ENCODE assay signal across 9 mouse cellular contexts in genomic region chr11:53566646-53567045, GRCm38 (mm10). TPM values are rescaled to one million over a fixed set of nuclear protein-coding genes. Genes with fewer than 3 reads are reported as not detected.
DNase-seq lines count a peak whose midpoint lies in the region; ATAC-seq and TF ChIP-seq lines count a peak whose summit lies in the region.
"Had no signal": no experiment of that assay in that cellular context is flagged by ENCODE, and none has a peak within 500 bp of the region (broad histone marks: within the 10 kb centered on the region; RNA-seq: fewer than 3 reads in every experiment).

No protein-coding gene starts in this region.

- intact Hi-C loops in left cerebral cortex, postnatal 25 days (cut with DNase I): loop anchor here (5.0 kb wide), 1 partner anchor 89 kb away; no protein-coding TSS in a partner anchor

- peak overlapping the region; percentile 92 for H3K4me2 ChIP-seq in heart, embryonic 15.5 days
- peak overlapping the region; percentile 67 for H3K4me2 ChIP-seq in hindbrain, embryonic 12.5 days (replicated peaks)
- H3K4me2 ChIP-seq in midbrain, embryonic 11.5 days: peak overlapping the region; percentile 73

- H3K9ac ChIP-seq in heart, embryonic 15.5 days: no peak overlapping the region
- peak overlapping the region; percentile 63 for H3K9ac ChIP-seq in MEL (ENCODE audit: control insufficient read depth, low read depth, low read length, poor library complexity, severe bottlenecking)
- H3K9ac ChIP-seq in hindbrain, embryonic 12.5 days: 0 out of 2 replicates have a peak overlapping the region, but pooled peaks have one; percentile 83
- H3K9ac ChIP-seq in midbrain, embryonic 11.5 days (ENCODE audit: low read length): peak overlapping the region; percentile 30; the same call in 1 of the 2 replicates

- TF ChIP-seq EP300 in MEL (IDR thresholded peaks at IDR 0.05; ENCODE audit: low read depth in 1 of 2, low read length in 2 of 2): no peak

- WGBS in heart, embryonic 15.5 days: 84% methylated on average over 4 of the region's 4 CpGs
- WGBS in hindbrain, embryonic 12.5 days: 89% methylated on average over 4 of the region's 4 CpGs
- WGBS in midbrain, embryonic 11.5 days: 87% methylated on average over 4 of the region's 4 CpGs

- peaks cover 13% of the 10 kb centered on the region for H3K4me1 ChIP-seq in heart, embryonic 15.5 days (replicated peaks)
- H3K4me1 ChIP-seq in MEL (ENCODE audit: control insufficient read depth in 1 of 2, insufficient read depth in 2 of 2, low read length in 2 of 2): peaks cover 6 to 9% of the 10 kb centered on the region in 2 experiments
- peaks cover 17% of the 10 kb centered on the region for H3K4me1 ChIP-seq in hindbrain, embryonic 12.5 days
- H3K4me1 ChIP-seq in midbrain, embryonic 11.5 days (ENCODE audit: control insufficient read depth, insufficient read depth, low read length): peaks cover 2% of the 10 kb centered on the region

- no peaks in the 10 kb centered on the region for H3K27me3 ChIP-seq in heart, embryonic 15.5 days
- H3K27me3 ChIP-seq in MEL (ENCODE audit: control insufficient read depth in 1 of 2, insufficient read depth in 2 of 2, low read length in 2 of 2): no peaks in the 10 kb centered on the region
- no peaks in the 10 kb centered on the region for H3K27me3 ChIP-seq in hindbrain, embryonic 12.5 days
- H3K27me3 ChIP-seq in midbrain, embryonic 11.5 days (ENCODE audit: control insufficient read depth, insufficient read depth, low read length): no peaks in the 10 kb centered on the region

- no peak for TF ChIP-seq RAD21 in MEL (IDR thresholded peaks at IDR 0.05; ENCODE audit: low read depth, low read length)

- H3K9me3 ChIP-seq in heart, embryonic 15.5 days (replicated peaks): no peaks in the 10 kb centered on the region
- H3K9me3 ChIP-seq in MEL (replicated peaks; ENCODE audit: insufficient read depth, low read length): no peaks in the 10 kb centered on the region
- H3K9me3 ChIP-seq in hindbrain, embryonic 12.5 days (replicated peaks): peaks cover 5% of the 10 kb centered on the region; the same call in 1 of the 2 replicates
- H3K9me3 ChIP-seq in midbrain, embryonic 11.5 days (ENCODE audit: control insufficient read depth, low read length): no peaks in the 10 kb centered on the region

- TF ChIP-seq CTCF in MEL (IDR thresholded peaks at IDR 0.05 in 2 of 3, conservative IDR thresholded peaks at IDR 0.05 in 1 of 3; ENCODE audit: control insufficient read depth in 1 of 3, insufficient read depth in 1 of 3, low read depth in 2 of 3, low read length in 3 of 3, poor library complexity in 1 of 3, severe bottlenecking in 1 of 3): no peak

- no peak for DNase-seq in heart, adult 8-10 months (ENCODE audit: low spot score)
- DNase-seq in MEL (ENCODE audit: low read depth, low spot score): no peak
- peak; percentile 82 for DNase-seq in midbrain, embryonic 11.5 days (ENCODE audit: low spot score, missing footprints)
- DNase-seq in left cerebral cortex, postnatal 25 days (ENCODE audit: low spot score in 2 of 2): no peak
- no peak for DNase-seq in cerebellum, adult 9-10 months
- no peak for DNase-seq in right cerebral cortex, postnatal 36 days (ENCODE audit: low spot score in 2 of 2)

- no peak for ATAC-seq in heart, embryonic 15.5 days (replicated peaks; ENCODE audit: insufficient number of reproducible peaks, insufficient read depth, low FRiP score, low read depth)
- peak; percentile 43 for ATAC-seq in hindbrain, embryonic 12.5 days (ENCODE audit: low FRiP score)
- ATAC-seq in midbrain, embryonic 11.5 days (ENCODE audit: low FRiP score): peak; percentile 43

- peaks cover 2% of the 10 kb centered on the region for H3K79me2 ChIP-seq in MEL (ENCODE audit: control insufficient read depth, insufficient read depth, low read length, poor library complexity)

- TF ChIP-seq POLR2A in MEL (IDR thresholded peaks at IDR 0.05; ENCODE audit: control insufficient read depth in 1 of 2, insufficient read depth in 1 of 2, low read depth in 1 of 2, low read length in 2 of 2, poor library complexity in 1 of 2): no peak

- H3K4me3 ChIP-seq in heart, embryonic 15.5 days: peak overlapping the region; percentile 99
- peak overlapping the region; percentile 74 to 90 for H3K4me3 ChIP-seq in MEL (ENCODE audit: control insufficient read depth in 1 of 2, insufficient read depth in 1 of 2, low read depth in 2 of 2, low read length in 2 of 2)
- peak overlapping the region; percentile 77 for H3K4me3 ChIP-seq in hindbrain, embryonic 12.5 days
- H3K4me3 ChIP-seq in midbrain, embryonic 11.5 days (ENCODE audit: low read depth, low read length): peak overlapping the region; percentile 86

- H3K36me3 ChIP-seq in heart, embryonic 15.5 days: peaks cover 8% of the 10 kb centered on the region; the same call in 1 of the 2 replicates
- H3K36me3 ChIP-seq in MEL (ENCODE audit: control insufficient read depth in 1 of 2, insufficient read depth in 2 of 2, low read length in 2 of 2): peaks cover 0 to 9% of the 10 kb centered on the region in 2 experiments; a peak in 2 of 4 replicates
- H3K36me3 ChIP-seq in hindbrain, embryonic 12.5 days: peaks cover 9% of the 10 kb centered on the region
- no peaks in the 10 kb centered on the region for H3K36me3 ChIP-seq in midbrain, embryonic 11.5 days (ENCODE audit: control insufficient read depth, insufficient read depth, low read length)

- no peak overlapping the region for H3K27ac ChIP-seq in heart, embryonic 15.5 days
- no peak overlapping the region for H3K27ac ChIP-seq in MEL (ENCODE audit: control insufficient read depth, low read depth, low read length)
- no peak overlapping the region for H3K27ac ChIP-seq in hindbrain, embryonic 12.5 days
- H3K27ac ChIP-seq in midbrain, embryonic 11.5 days (ENCODE audit: low read depth, low read length): no peak overlapping the region

TF ChIP-seq in MEL, 35 proteins besides CTCF, POLR2A, EP300 and RAD21:
- TF ChIP-seq SMC3 (IDR thresholded peaks at IDR 0.05; ENCODE audit: low read depth, low read length) (no peak), JUND (IDR thresholded peaks at IDR 0.05; ENCODE audit: low read depth, low read length) (no peak), GABPA (IDR thresholded peaks at IDR 0.05; ENCODE audit: low read depth, low read length) (no peak), MAFK (IDR thresholded peaks at IDR 0.05; ENCODE audit: borderline replicate concordance, low read depth, low read length) (no peak), MAZ (IDR thresholded peaks at IDR 0.05; ENCODE audit: low read depth, low read length) (no peak), SIN3A (IDR thresholded peaks at IDR 0.05; ENCODE audit: low read length) (no peak), POLR2AphosphoS5 (IDR thresholded peaks at IDR 0.05; ENCODE audit: borderline replicate concordance, low read depth, low read length) (no peak), MXI1 (IDR thresholded peaks at IDR 0.05; ENCODE audit: low read depth, low read length) (no peak), CHD1 (IDR thresholded peaks at IDR 0.05; ENCODE audit: low read depth, low read length) (no peak), NRF1 (IDR thresholded peaks at IDR 0.05; ENCODE audit: insufficient read depth, low read depth, low read length, poor library complexity, severe bottlenecking) (no peak), E2F4 (IDR thresholded peaks at IDR 0.05; ENCODE audit: borderline replicate concordance, low read depth, low read length) (no peak), MYB (IDR thresholded peaks at IDR 0.05; ENCODE audit: low read depth, low read length) (no peak), UBTF (IDR thresholded peaks at IDR 0.05; ENCODE audit: borderline replicate concordance, insufficient read depth, low read depth, low read length) (no peak), MEF2A (IDR thresholded peaks at IDR 0.05; ENCODE audit: extremely low read depth, insufficient replicate concordance, low read depth, low read length, poor library complexity, severe bottlenecking) (no peak), ELF1 (IDR thresholded peaks at IDR 0.05; ENCODE audit: low read depth, low read length) (no peak), MAX (IDR thresholded peaks at IDR 0.05; ENCODE audit: low read length) (no peak), ZC3H11A (IDR thresholded peaks at IDR 0.05; ENCODE audit: low read depth, low read length) (no peak), CHD2 (IDR thresholded peaks at IDR 0.05; ENCODE audit: low read length) (no peak), GATA1 (IDR thresholded peaks at IDR 0.05; ENCODE audit: low read depth, low read length) (no peak), MYC (IDR thresholded peaks at IDR 0.05; ENCODE audit: low read depth, low read length) (no peak)
TF ChIP-seq in MEL: peak in this region for 0.

RNA-seq across cellular contexts. Expression of gene Kif3a, which starts 0.5 kb away (rescaled TPM):
- 43.5 and 43.6 TPM in 2 replicates for polyA plus RNA-seq in heart, embryonic 15.5 days (2015; fragmentation: Nextera tagmentation; extraction: Ambion mirVana)
- 10 to 100 TPM in 1 of 4 experiments, 1 to 10 TPM in 3; 8.2 to 10.3 (median 8.8) TPM for total RNA-seq in heart, adult 8-10 months (2022)
- total RNA-seq in MEL (2012; rRNA removed): 13.6 and 14.2 TPM in 2 replicates
- polyA plus RNA-seq in MEL (2012; ENCODE audit: insufficient read depth in 1 of 2, insufficient read length in 2 of 2, low read depth in 1 of 2, low replicate concordance in 2 of 2, missing spikeins in 1 of 2): 10 to 100 TPM; 17.1 to 88.3 TPM
- 155 and 160 TPM in 2 replicates for polyA plus RNA-seq in hindbrain, embryonic 12.5 days (2016; fragmentation: Nextera tagmentation; extraction: Ambion mirVana)
- 87.9 and 96.4 TPM in 2 replicates for polyA plus RNA-seq in midbrain, embryonic 11.5 days (2014; fragmentation: Nextera tagmentation; extraction: Ambion mirVana)
- 100 to 1,000 TPM; 129 to 130 TPM for total RNA-seq in left cerebral cortex, postnatal 25 days (2021)

RNA-seq across cellular contexts. Expression of gene Sept8, which starts 47.6 kb away (rescaled TPM):
- polyA plus RNA-seq in heart, embryonic 15.5 days (2015; fragmentation: Nextera tagmentation; extraction: Ambion mirVana): 18.8 and 23.3 TPM in 2 replicates
- total RNA-seq in heart, adult 8-10 months (2022): 10 to 100 TPM; 22.3 to 27.2 (median 25.6) TPM
- 199 and 278 TPM in 2 replicates for total RNA-seq in MEL (2012; rRNA removed)
- polyA plus RNA-seq in MEL (2012; ENCODE audit: insufficient read depth in 1 of 2, insufficient read length in 2 of 2, low read depth in 1 of 2, low replicate concordance in 2 of 2, missing spikeins in 1 of 2): 100 to 1,000 TPM; 196 to 294 TPM
- 24.2 and 28.1 TPM in 2 replicates for polyA plus RNA-seq in hindbrain, embryonic 12.5 days (2016; fragmentation: Nextera tagmentation; extraction: Ambion mirVana)
- 11.6 and 14.9 TPM in 2 replicates for polyA plus RNA-seq in midbrain, embryonic 11.5 days (2014; fragmentation: Nextera tagmentation; extraction: Ambion mirVana)
- total RNA-seq in left cerebral cortex, postnatal 25 days (2021): 100 to 1,000 TPM; 299 to 327 TPM

RNA-seq across cellular contexts. Expression of gene Il4, which starts 51.8 kb away (rescaled TPM):
- 0.33 and 0.82 TPM in 2 replicates for polyA plus RNA-seq in heart, embryonic 15.5 days (2015; fragmentation: Nextera tagmentation; extraction: Ambion mirVana)
- total RNA-seq in heart, adult 8-10 months (2022): not detected
- total RNA-seq in MEL (2012; rRNA removed): 9.4 and 10.4 TPM in 2 replicates
- polyA plus RNA-seq in MEL (2012; ENCODE audit: insufficient read depth in 1 of 2, insufficient read length in 2 of 2, low read depth in 1 of 2, low replicate concordance in 2 of 2, missing spikeins in 1 of 2): 1 to 10 TPM in 1 of 2 experiments, not detected in 1; 4.3 TPM
- 1.8 and 2.3 TPM in 2 replicates for polyA plus RNA-seq in hindbrain, embryonic 12.5 days (2016; fragmentation: Nextera tagmentation; extraction: Ambion mirVana)
- 1.7 and 3.1 TPM in 2 replicates for polyA plus RNA-seq in midbrain, embryonic 11.5 days (2014; fragmentation: Nextera tagmentation; extraction: Ambion mirVana)
- total RNA-seq in left cerebral cortex, postnatal 25 days (2021): not detected
- polyA plus RNA-seq: kidney, adult 2 months had no signal
